ENCODE assay signal across 12 mouse cellular contexts in the genomic region with DNA sequence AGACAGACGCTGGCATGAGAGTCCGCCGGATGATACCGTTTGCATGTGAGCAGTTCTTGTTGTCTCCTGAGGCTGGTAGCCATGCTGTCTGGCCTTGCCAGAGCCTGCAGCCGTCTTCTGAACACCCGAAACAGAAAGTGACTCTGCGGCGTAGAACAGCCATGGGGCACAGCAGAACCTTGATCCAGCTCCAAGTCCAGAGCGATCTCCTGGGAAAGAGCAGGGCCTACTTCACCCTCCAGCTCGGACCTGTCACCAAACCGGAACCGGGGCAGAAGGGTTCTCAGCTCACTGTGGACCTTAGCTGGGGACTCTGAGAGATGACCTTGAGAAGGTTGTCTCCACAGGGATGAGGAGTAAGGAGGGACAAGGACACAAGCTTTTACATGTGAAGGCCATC. TPM values are rescaled to one million over a fixed set of nuclear protein-coding genes. Genes with fewer than 3 reads are reported as not detected.
DNase-seq lines count a peak whose midpoint lies in the region.
"Had no signal": no experiment of that assay in that cellular context is flagged by ENCODE, and none has a peak within 500 bp of the region (broad histone marks: within the 10 kb centered on the region; RNA-seq: fewer than 3 reads in every experiment).

No protein-coding gene starts in this region.

- DNase-seq in adrenal gland, adult 2 months: peak; percentile 48
- DNase-seq in adrenal gland, adult 18-20 months (ENCODE audit: low spot score in 2 of 2): no peak
- DNase-seq in adrenal gland, postnatal 36 days: peak; percentile 40 to 50
- no peak for DNase-seq in adrenal gland, postnatal 25 days
- DNase-seq: adrenal gland, adult 8-10 months; cerebellum, adult 11 months; cerebellum, adult 18-20 months; cerebellum, adult 8-10 months; cerebellum, adult 9-11 months; cerebellum, postnatal 14 days; cerebellum, postnatal 36 days; embryo, embryonic 11 days had no signal

RNA-seq across cellular contexts. Expression of gene Vps9d1, which starts 20.9 kb away (rescaled TPM):
- 10 to 100 TPM; 29.4 to 34.0 TPM for total RNA-seq in adrenal gland, adult 2 months (2021)
- polyA plus RNA-seq in adrenal gland, adult 2 months (2012; rRNA removed): 161 and 188 TPM in 2 replicates
- total RNA-seq in adrenal gland, adult 18-20 months (2021): 10 to 100 TPM; 20.3 to 24.0 TPM
- 10 to 100 TPM; 21.1 to 28.1 TPM for total RNA-seq in adrenal gland, postnatal 36 days (2021)
- 25.2 and 36.7 TPM in 2 replicates for total RNA-seq in adrenal gland, postnatal 25 days (2021)

RNA-seq across cellular contexts. Expression of gene Zfp276, which starts 21.1 kb away (rescaled TPM):
- 10 to 100 TPM; 19.8 to 21.5 TPM for total RNA-seq in adrenal gland, adult 2 months (2021)
- 45.0 and 45.6 TPM in 2 replicates for polyA plus RNA-seq in adrenal gland, adult 2 months (2012; rRNA removed)
- total RNA-seq in adrenal gland, adult 18-20 months (2021): 10 to 100 TPM; 21.6 to 23.5 TPM
- total RNA-seq in adrenal gland, postnatal 36 days (2021): 10 to 100 TPM; 19.4 to 27.9 TPM
- total RNA-seq in adrenal gland, postnatal 25 days (2021): 32.3 and 33.0 TPM in 2 replicates

RNA-seq across cellular contexts. Expression of gene Spata2l, which starts 39.1 kb away (rescaled TPM):
- 10 to 100 TPM; 12.3 to 15.6 TPM for total RNA-seq in adrenal gland, adult 2 months (2021)
- 37.1 and 62.5 TPM in 2 replicates for polyA plus RNA-seq in adrenal gland, adult 2 months (2012; rRNA removed)
- total RNA-seq in adrenal gland, adult 18-20 months (2021): 10 to 100 TPM; 10.5 to 14.2 TPM
- total RNA-seq in adrenal gland, postnatal 36 days (2021): 10 to 100 TPM; 16.8 to 21.4 TPM
- total RNA-seq in adrenal gland, postnatal 25 days (2021): 15.6 and 17.9 TPM in 2 replicates

RNA-seq across cellular contexts. Expression of gene Fanca, which starts 43.3 kb away (rescaled TPM):
- total RNA-seq in adrenal gland, adult 2 months (2021): 1 to 10 TPM; 3.6 to 7.2 TPM
- polyA plus RNA-seq in adrenal gland, adult 2 months (2012; rRNA removed): 8.1 and 10.2 TPM in 2 replicates
- total RNA-seq in adrenal gland, adult 18-20 months (2021): 1 to 10 TPM; 1.2 to 4.2 TPM
- total RNA-seq in adrenal gland, postnatal 36 days (2021): 10 to 100 TPM in 1 of 2 experiments, 1 to 10 TPM in 1; 1.9 to 10.5 TPM
- 6.6 and 15.5 TPM in 2 replicates for total RNA-seq in adrenal gland, postnatal 25 days (2021)

RNA-seq across cellular contexts. Expression of gene Cdk10, which starts 50.5 kb away (rescaled TPM):
- total RNA-seq in adrenal gland, adult 2 months (2021): 10 to 100 TPM; 51.0 to 53.6 TPM
- polyA plus RNA-seq in adrenal gland, adult 2 months (2012; rRNA removed): 63.8 and 67.8 TPM in 2 replicates
- total RNA-seq in adrenal gland, adult 18-20 months (2021): 10 to 100 TPM; 49.6 to 62.2 TPM
- total RNA-seq in adrenal gland, postnatal 36 days (2021): 10 to 100 TPM; 49.0 to 58.6 TPM
- total RNA-seq in adrenal gland, postnatal 25 days (2021): 68.7 and 78.2 TPM in 2 replicates

Comparison
In these comparisons a context has a peak if more than half of its experiments do, and no peak if none do; other contexts are left out.
1. DNase-seq: peak in adrenal gland, adult 2 months (single experiment) and adrenal gland, postnatal 36 days (2 of 2); none in adrenal gland, adult 18-20 months (0 of 2) and adrenal gland, postnatal 25 days (single experiment).